Mouse (Mus musculus) thymus, postnatal 25 days (tissue): ENCODE measurements at regions not wholly inside any gene's neighbourhood (a gene's known extent, or its start where the extent isn't known, plus 50 kb on each side); places are given as distances from the start of the nearest gene placed in this dataset.
A peak's percentile ranks its signal among the peaks of the same experiment; 100 is the strongest.
"Not testable (repeated sequence)": the region's sequence is repeated elsewhere in the genome, so short reads cannot be mapped to it uniquely, and the experiment has no call there.

Experiments
- DNase-seq: peaks from one replicate; pipeline ENCODE4 v3.0.0; 2022

DNA sequence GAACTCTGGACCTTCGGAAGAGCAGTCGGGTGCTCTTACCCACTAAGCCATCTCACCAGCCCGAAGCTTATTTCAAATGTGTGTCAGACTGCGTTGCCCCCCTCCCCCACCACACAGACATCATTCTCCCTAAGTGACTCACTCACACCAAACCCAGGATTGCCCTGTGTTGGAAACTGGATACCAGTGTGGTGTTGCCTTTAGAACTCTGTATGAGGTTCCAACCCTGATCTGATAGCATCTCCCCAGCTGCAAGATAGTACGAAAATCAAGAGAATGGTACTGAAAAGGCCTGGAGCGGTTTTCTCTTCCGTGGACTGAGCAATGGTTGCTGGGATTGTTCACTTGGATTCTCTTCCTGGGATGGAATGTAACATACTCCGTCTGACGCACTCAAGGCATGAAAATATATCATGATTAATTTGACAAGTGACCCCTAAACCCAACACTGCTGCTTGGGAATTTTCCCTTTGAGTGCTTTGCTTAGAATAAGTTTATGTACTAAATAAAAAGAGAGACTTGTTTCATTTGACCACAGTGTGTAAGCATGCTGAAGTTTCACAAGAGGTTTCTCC is 63.0 kb downstream of the Hand2 start:
- DNase-seq: no peak

GRCm38 (mm10) chr8:57387627-57388026 is 66.8 kb downstream of the Hand2 start:
- no peak for DNase-seq

DNA sequence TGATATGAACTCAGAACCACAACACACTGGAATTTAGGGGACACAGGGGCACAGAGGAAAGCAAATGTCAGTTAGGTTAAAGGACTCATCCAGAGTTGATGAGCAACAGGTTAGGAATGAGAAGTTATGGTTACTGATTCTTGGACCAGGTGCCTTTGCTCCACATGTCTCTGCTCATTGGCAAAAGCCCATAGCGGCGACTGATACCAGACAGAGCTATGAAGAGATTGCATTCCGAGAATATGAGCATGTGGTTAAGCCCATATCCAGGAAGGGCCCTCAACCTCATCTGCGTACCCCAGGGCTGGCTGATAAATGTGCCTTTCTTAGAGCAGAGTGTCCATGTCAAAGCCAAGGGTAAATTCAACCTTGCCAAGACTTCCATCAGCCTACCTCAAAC is 67.1 kb upstream of the Scrg1 start:
- no peak for DNase-seq

DNA sequence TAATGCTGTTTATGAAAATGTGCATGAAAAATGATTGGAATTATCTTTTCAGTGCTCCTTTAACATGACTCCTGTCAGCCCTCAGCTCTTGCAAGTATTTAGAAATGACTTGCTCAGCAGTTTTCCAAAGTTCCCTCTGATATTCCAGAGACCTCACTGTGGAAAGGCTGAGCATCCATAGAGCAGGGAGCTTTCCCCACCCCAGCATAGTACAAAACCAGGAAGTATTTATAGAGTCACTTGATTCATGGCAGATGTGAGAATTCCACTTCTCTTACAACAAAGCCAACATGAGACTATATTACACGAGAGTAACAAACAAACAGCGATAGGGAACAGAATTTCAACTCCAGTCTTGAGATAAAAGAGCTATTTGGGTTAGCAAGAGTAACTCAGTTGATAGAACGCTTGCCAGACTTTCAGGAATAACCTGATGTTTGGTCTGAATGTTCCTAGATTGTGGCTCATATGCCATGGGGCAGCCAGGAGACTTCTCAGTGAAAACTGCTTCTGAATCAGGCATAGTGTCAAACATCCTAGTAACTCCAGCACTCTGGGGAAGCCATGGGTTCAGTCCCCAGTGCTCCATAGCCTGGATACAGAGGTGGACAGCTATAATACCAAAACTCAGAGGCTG is 57.6 kb upstream of the Scrg1 start:
- DNase-seq: no peak

- DNase-seq: not testable (repeated sequence)
Observed at GRCm38 (mm10) chr8:57400171-57400570, 55.6 kb upstream of the Scrg1 start.

DNA sequence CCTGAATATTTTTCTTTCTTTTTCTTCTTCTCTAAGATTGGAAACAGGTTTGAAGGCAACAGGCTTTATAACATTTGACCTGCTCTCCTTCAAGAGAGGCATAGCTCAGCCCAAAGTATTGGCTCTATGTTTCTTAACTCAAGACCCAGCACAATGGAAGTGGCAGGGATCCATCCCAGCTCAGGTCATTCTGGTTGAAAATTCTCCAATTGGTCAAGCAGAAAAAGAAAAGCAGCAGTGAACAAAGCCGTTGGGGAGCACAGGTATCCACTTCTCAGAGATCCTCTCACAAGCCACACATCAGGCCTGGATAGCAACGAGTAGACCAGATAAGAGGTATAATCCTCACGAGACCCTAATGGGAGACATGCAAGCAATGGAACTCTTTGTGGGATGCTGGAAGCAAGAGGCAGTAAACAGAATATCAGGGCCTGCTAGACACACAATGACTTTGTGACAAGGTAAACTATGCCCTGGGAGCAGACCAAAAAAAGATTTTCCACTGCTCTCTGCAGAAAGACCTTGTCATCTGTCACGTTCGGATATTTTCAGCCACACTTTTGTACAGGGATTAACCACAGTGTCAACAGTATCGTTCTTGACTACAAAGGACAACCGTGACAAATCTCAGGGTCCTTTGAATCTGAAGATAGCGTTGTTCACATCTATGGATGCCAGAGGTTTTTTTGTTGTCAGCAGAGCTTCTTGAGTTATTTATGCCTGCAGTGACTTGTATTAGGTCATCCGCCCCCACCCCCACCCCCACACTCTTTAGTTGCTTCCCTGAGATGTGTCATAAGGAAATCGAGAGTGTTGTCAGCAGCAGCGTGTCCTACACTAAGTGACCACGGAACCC is 54.7 kb upstream of the Scrg1 start:
- DNase-seq: no peak

DNA sequence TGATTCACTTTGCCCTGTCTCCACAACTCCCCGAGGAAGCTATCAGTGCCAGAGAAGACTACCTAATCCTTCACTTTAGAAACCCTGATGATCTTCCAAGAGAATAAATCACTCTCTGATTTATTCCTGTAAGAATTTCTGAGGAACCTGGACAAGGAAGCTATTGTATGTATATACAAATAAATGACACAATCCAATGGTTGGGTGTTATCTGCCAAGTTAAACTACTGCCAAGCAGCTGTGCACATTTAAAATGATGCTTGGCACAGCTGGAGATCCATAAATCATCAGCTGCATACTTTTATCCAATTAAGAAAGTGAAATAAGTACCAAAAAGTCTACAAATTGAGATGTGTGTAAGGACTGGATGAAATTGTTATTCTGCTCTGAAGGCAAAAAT is 54.1 kb upstream of the Scrg1 start:
- no peak for DNase-seq

DNA sequence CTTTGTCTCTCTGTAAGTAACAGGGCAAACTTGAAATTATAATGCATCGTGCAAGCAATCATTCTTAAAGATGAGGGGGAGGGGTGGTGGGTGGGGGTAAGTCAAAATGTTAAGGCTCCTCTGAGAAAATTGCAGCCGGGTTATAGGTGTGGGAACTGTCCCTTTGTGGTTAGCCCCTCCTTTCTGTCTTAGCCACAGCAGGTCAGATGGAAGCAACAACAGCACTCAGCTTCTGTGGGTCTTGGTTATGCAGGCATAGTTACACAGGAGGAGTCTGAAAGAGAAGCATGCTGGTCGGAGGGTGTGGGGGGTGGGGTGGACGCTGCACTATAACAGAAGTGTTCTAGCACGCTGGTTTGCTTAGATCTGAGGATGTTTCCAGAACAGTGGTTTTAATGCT is 53.5 kb upstream of the Scrg1 start:
- no peak for DNase-seq

DNA sequence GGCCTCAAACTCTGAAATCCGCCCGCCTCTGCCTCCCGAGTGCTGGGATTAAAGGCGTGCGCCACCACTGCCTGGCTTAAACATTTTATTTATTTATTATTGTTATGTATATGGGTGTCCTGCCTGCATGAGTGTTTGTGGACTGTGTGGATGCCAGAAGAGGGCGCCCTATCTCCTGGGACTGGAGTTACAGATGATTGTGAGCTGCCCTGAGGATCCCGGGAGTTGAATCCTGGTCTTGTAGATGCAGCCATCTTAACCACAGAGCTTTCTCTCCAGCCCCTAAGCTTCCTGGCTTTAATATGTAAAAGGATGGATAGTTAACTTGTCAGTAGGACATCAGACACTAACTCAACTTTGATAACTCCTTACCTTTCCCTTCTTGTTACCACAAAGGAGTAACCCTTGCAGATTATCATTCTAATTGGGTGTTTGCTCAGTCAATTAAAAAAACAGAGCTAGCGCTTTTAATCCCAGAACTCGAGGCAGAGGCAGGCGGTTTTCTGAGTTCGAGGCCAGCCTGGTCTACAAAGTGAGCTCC is 52.0 kb upstream of the Scrg1 start:
- peak; percentile 9 for DNase-seq

DNA sequence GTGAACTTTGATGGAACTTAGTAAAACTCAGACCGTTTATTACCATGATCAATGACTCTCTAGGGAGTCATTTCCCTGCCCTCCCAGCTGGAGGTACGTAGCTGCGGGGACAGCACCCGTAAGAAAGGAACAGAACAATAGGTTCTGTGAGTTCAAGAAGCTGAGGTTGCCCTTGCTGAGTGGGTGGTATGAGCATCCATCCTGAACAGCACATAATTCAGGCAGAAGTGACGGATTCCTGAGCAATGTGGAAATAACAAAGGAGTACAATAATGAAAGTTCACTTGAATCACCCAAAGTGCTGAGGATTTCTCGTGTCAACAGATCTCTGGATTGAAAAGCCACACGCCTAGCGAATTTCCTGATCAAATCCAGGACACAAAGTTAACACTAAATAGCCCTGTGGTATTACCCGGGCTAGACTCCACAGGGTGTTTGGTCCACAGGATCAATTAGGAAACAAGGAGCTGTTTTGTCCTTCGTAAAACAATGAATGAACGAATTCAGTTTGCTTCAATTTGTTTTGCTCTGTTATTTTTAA is 50.4 kb upstream of the Scrg1 start:
- no peak for DNase-seq
